Mouse (Mus musculus): ENCODE data around the gene Cmtm8. TPM values are rescaled to one million over a fixed set of nuclear protein-coding genes. Genes with fewer than 3 reads are reported as not detected.

Cmtm8 gene
- 45.8 and 49.0 TPM in 2 replicates for polyA plus RNA-seq (2012; rRNA removed)

GRCm38 (mm10) chr9:114844017-114844662, at the start of gene Cmtm8:
Gene Cmtm8, minus strand, starts transcription at chr9:114844156.
- DNase-seq (ENCODE audit: low read depth): no peak

GRCm38 (mm10) chr9:114892974-114893373, 49.0 kb upstream of the Cmtm8 start:
- no peak for DNase-seq (ENCODE audit: low read depth)

- DNase-seq (ENCODE audit: low read depth): no peak
Measured at GRCm38 (mm10) chr9:114890377-114890776, 46.4 kb upstream of the Cmtm8 start.

- no peak for DNase-seq (ENCODE audit: low read depth)
Measured at GRCm38 (mm10) chr9:114888856-114889407, 45.0 kb upstream of the Cmtm8 start.

- no peak for DNase-seq (ENCODE audit: low read depth)
Measured at GRCm38 (mm10) chr9:114887699-114888098, 43.7 kb upstream of the Cmtm8 start.

GRCm38 (mm10) chr9:114885991-114886662, 42.2 kb upstream of the Cmtm8 start:
- no peak for DNase-seq (ENCODE audit: low read depth)

- no peak for DNase-seq (ENCODE audit: low read depth)
Measured at GRCm38 (mm10) chr9:114885564-114885963, 41.6 kb upstream of the Cmtm8 start.

GRCm38 (mm10) chr9:114881977-114882376, 38.0 kb upstream of the Cmtm8 start:
- DNase-seq (ENCODE audit: low read depth): no peak

- no peak for DNase-seq (ENCODE audit: low read depth)
Measured at GRCm38 (mm10) chr9:114855327-114855726, 11.4 kb upstream of the Cmtm8 start.

GRCm38 (mm10) chr9:114854686-114855085, 10.7 kb upstream of the Cmtm8 start:
- DNase-seq (ENCODE audit: low read depth): no peak

GRCm38 (mm10) chr9:114853336-114853735, 9.4 kb upstream of the Cmtm8 start:
- no peak for DNase-seq (ENCODE audit: low read depth)

GRCm38 (mm10) chr9:114851419-114852190, 7.6 kb upstream of the Cmtm8 start:
- DNase-seq (ENCODE audit: low read depth): no peak

GRCm38 (mm10) chr9:114843634-114844016, 331 bp downstream of the Cmtm8 start:
- DNase-seq (ENCODE audit: low read depth): no peak

- no peak for DNase-seq (ENCODE audit: low read depth)
Measured at GRCm38 (mm10) chr9:114842886-114843285, 1.1 kb downstream of the Cmtm8 start.

GRCm38 (mm10) chr9:114842269-114842668, 1.7 kb downstream of the Cmtm8 start:
- no peak for DNase-seq (ENCODE audit: low read depth)

- no peak for DNase-seq (ENCODE audit: low read depth)
Measured at GRCm38 (mm10) chr9:114838870-114839269, 5.1 kb downstream of the Cmtm8 start.

- DNase-seq (ENCODE audit: low read depth): no peak
Measured at GRCm38 (mm10) chr9:114831527-114831926, 12.4 kb downstream of the Cmtm8 start.

- DNase-seq (ENCODE audit: low read depth): no peak
Measured at GRCm38 (mm10) chr9:114830351-114830750, 13.6 kb downstream of the Cmtm8 start.

GRCm38 (mm10) chr9:114829669-114830068, 14.3 kb downstream of the Cmtm8 start:
- DNase-seq (ENCODE audit: low read depth): no peak

- no peak for DNase-seq (ENCODE audit: low read depth)
Measured at GRCm38 (mm10) chr9:114828377-114828776, 15.6 kb downstream of the Cmtm8 start.

- no peak for DNase-seq (ENCODE audit: low read depth)
Measured at GRCm38 (mm10) chr9:114827242-114827852, 16.6 kb downstream of the Cmtm8 start.

- DNase-seq (ENCODE audit: low read depth): no peak
Measured at GRCm38 (mm10) chr9:114824166-114824565, 19.8 kb downstream of the Cmtm8 start.
